Mouse (Mus musculus): ENCODE data around the gene Cc2d2a.

DNA sequence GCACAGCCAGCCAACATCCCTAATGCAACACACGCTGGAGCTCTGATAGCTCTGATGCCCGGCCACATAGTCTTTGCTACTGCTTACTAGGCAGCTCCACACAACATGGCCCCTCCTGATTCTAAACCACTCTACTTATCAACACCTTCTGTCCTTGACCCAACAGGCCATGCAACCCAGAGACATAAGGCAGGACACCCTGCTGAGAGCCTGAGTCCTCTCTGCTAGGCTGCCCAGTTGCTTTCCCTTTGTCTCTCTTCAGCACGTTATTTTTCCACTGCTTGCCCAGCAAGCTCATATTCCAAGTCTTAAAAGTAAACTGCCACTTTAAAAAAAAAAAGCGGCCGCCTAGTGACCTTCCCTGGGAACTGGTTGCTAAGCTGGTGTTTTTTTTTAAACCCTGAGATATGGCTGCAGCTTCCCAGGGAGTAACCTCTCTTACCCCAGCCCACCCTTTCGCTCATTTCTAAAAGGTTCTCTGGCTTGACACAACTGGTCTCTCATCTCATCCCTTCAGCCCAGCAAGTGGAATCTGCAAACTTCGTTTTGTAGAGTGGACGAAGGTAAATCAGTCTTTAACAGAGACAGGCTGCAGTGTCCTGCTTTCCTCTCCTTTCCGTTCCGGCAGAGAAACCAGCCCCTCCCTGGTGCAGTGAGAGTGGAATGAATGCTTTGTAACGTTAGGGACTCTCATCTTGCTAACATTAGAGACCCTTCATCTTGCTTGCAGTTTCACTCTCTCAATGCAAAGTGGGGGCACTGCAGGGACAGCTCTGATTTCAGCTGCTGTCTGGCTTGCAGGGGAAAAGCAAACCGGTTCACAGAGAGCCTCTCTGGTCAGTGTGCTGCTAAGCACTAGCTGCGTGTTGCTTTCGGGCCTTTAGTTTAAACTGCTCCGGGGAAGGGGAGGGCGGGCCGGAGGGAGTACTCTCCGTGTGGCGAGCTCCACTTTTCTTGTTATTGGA, at the start of gene Cc2d2a:
- TF ChIP-seq CTCF (conservative IDR thresholded peaks at IDR 0.05; ENCODE audit: low read length) (no peak), POU5F1 (IDR thresholded peaks at IDR 0.05; ENCODE audit: borderline replicate concordance, low read length) (no peak)
